Mouse (Mus musculus): ENCODE results near the gene Uvrag.
"Not testable (repeated sequence)": the region's sequence is repeated elsewhere in the genome, so short reads cannot be mapped to it uniquely, and the experiment has no call there.

The Uvrag gene

GRCm38 (mm10) chr7:99097781-99098180, 43.2 kb downstream of the Uvrag start:
- no peak for DNase-seq (ENCODE audit: extremely low spot score)

DNA sequence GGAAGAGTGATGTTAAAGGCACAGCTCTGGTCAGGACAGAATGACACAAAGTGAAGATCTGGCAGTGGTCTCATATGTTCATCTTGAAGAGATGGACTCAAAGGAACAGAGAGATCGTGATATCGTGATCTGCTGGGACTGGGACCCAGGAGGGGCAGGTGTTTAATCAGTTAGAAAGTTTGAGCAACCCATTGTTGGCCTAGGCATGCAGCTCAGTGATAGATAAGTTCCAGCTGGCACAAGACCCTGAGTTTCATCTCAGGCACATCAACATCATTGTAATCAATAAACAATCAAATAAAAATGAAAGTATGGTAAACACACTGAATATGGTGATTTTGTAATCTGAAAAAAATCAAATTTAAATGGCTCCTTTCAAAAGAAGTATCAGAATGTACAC, 43.8 kb downstream of the Uvrag start:
- DNase-seq (ENCODE audit: extremely low spot score): no peak

DNA sequence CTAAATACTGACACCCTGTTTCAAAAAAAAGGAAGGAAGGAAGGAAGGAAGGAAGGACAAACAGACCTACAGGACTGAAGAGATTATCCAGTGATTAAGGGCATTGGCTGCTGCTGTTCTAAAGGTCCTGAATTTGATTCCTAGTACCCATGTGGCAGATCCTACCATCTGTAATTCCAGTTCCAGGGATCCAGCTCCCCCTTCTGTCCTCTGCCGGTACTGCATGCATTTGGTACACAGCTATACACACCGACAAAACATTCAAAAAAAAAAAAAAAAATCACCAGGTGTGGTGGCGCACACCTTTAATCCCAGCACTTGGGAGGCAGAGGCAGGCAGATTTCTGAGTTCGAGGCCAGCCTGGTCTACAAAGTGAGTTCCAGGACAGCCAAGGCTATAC, 45.8 kb downstream of the Uvrag start:
- peak; percentile 36 for DNase-seq (ENCODE audit: extremely low spot score)

GRCm38 (mm10) chr7:99094336-99094735, 46.6 kb downstream of the Uvrag start:
- DNase-seq (ENCODE audit: extremely low spot score): no peak

GRCm38 (mm10) chr7:99091915-99092645, 48.9 kb downstream of the Uvrag start:
- DNase-seq (ENCODE audit: extremely low spot score): no peak

DNA sequence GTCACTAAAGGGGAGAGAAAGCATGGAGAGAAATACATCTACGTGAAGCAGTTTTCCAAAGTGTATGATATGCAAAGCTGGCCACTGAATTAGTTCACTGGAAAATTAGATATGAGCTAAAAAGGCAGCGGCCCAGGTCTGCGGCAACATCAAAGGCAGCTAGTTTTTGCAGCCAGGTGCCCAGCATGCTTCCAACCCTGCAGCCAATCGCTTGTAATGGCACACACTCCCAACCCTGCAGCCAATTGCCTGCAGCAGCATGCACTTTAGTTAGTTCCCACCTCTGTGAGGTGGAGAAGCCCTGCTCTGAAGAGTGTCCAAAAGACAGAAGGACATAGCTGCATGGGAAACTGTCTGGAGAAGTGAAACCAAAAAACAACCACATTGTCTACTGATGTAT, 51.2 kb downstream of the Uvrag start:
- DNase-seq (ENCODE audit: extremely low spot score): no peak

GRCm38 (mm10) chr7:99088576-99089346, 52.2 kb downstream of the Uvrag start:
- no peak for DNase-seq (ENCODE audit: extremely low spot score)

DNA sequence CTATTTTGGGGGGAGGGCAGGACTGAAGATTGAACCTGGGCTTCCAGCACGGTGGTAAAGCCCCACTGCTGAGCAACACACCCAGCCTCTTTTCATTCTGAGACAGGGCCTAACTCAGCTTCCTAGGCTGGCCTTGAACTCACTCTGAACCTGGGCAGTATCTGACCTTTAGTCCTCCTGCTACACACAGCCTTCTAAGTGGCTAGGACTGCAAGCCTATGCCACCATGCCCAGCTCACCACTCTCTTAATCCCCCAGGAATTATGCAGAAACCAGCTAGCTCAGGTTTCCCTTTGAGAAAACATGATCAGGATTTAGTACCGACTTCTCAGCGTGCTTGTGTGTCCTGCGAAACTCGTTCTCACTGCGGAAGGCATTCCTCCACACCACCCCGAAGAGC, 53.4 kb downstream of the Uvrag start:
- no peak for DNase-seq (ENCODE audit: extremely low spot score)

DNA sequence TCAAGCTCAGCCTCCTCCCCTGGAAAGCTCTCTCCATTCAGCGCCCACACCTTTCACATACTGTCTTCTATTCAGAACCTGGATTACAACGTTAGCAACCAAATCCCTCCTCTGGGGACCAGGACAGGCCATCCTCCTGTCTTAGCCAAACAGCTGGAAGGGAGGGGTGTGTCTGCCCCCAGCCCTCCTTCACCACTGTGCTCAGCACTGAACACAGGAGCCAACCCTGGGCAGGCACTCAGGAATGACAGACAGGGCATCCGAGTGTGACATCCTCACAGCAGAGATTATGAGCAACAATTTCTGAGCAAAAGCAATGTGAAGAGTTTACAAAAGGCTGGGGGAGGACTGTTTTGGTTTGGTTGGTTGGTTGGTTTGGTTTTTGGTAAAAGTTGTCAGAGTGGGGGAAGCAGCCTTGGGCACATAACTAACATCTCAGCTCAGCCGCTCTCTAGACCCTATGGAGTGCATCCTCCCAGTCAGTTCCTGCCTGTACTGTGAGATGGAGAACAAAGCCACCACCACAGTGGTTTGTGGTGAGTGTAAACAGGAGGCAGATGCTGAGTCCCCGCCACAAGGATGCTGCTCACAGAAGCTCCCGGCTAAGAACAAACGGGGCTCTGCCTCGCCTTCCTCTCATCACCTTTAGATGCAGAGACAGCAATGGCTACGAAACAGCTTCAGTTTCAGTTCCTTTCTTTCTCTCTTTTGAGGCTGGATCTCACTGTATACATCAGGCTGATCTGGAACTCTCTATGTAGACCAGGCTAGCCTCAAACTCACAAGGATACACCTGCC, 54.1 kb downstream of the Uvrag start:
- DNase-seq (ENCODE audit: extremely low spot score): no peak

- no peak for DNase-seq (ENCODE audit: extremely low spot score)
These were observed 55.7 kb downstream of the Uvrag start for GRCm38 (mm10) chr7:99085249-99085648.

DNA sequence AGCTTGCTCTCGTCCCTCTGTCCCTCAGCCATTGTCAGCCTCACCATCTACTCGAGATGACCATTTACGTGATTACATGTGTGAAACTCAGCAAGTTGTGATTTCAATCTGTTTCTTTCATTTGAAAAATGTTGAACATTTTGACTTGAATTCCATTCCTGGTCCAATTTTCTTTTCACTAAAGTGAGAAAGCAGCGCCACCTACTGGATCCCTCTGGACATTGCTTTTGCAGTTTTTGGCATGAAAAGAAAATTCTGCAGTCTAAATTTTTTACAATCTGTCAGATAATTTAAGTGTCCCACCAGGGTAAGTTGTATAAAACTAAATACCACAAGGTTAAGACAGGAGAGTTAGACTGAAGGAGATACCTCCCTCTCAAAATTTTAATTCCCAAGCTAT, 61.4 kb downstream of the Uvrag start:
- peak; percentile 42 for DNase-seq (ENCODE audit: extremely low spot score)

- DNase-seq (ENCODE audit: extremely low spot score): no peak
These were observed 62.1 kb downstream of the Uvrag start for GRCm38 (mm10) chr7:99078805-99079204.

- no peak for DNase-seq (ENCODE audit: extremely low spot score)
These were observed 63.7 kb downstream of the Uvrag start for GRCm38 (mm10) chr7:99077234-99077633.

DNA sequence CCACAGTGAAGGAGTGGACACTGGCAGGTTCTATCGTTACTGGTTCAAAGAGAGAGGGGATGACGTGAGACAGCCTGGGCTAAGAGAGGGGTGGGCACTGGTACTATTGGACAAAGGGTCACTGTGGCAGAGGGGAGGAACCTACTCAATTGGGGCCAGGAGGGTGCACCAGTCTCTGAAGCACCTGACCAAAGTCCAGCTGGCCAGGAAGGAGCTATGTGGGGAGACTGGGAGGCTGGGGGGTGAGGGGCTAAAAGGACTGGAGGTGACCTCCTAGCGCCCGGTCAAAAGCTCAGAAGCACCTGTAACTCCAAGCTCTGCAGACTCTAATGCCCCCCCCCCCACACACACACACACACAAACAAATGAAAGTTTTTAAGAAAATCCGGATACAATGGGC, 65.8 kb downstream of the Uvrag start:
- no peak for DNase-seq (ENCODE audit: extremely low spot score)

DNA sequence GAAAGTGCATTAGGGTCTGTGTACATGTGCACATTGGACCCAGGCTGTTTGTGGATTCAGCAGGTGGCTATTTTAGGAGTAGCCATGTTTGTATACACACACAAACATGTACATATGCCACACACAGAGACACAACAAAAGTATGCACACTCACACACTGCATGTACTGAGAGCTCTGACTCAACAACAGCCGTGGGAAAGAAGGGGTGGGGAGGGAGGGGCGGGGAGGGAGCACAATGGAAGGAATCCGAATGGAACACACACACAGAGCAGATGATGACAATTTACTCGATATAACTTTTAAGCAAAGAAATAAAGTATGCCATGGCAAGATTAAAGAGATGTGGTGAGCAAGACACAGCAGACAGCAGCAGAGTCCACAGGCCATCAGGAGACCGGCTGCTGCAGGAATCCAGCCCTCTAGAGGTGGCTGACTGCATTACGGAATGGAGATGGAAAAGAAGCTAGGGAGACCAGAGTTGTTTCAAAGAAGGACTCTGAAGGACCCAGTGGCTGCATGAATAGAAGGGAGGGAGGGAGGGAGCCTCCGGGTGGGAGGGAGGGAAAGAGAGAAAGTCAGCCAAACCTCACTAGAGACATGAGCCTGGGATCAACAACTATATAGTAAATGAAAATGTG, 67.1 kb downstream of the Uvrag start:
- DNase-seq (ENCODE audit: extremely low spot score): peak; percentile 61

GRCm38 (mm10) chr7:99067710-99068109, 73.2 kb downstream of the Uvrag start:
- DNase-seq (ENCODE audit: extremely low spot score): no peak

DNA sequence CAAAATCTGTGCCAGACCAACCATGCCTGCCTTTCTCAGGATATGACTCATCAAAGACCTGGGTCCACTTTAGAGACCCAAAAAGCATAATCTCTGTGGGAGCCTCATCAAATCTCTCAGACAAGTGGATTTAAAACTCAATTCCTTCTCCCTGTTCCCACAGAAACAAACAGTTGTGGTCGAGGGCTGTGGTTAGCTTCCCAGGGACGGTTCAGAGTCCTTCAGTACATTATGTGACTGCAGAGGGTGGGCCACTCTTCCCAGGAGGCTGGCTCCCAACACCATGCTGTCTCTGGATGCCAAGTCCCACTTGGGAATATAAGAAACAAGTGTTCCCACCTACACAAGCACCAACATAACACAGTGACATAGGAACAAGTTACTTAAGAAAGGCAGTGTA, 75.0 kb downstream of the Uvrag start:
- no peak for DNase-seq (ENCODE audit: extremely low spot score)

GRCm38 (mm10) chr7:99065391-99065831, 75.5 kb downstream of the Uvrag start:
- DNase-seq (ENCODE audit: extremely low spot score): peak; percentile 54

DNA sequence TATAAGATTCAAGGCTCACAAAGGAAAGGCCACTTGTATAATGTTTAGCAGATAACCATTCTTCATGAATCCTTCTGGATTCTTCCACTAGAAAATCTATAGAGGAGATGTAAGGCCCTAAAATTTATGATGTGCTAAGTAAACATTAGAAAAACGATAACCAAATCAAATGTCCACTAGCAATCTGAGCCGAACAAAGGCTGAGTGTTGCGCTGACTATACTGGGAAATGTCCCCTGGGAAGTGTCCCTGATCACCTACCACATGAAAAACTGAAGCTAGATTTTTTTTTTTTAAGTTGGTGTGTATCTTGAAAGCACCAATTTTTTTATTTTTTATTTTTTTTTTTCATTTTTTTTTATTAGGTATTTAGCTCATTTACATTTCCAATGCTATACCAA, 76.1 kb downstream of the Uvrag start:
- no peak for DNase-seq (ENCODE audit: extremely low spot score)

- not testable (repeated sequence) for DNase-seq (ENCODE audit: extremely low spot score)
These were observed 78.7 kb downstream of the Uvrag start for GRCm38 (mm10) chr7:99062263-99062662.

DNA sequence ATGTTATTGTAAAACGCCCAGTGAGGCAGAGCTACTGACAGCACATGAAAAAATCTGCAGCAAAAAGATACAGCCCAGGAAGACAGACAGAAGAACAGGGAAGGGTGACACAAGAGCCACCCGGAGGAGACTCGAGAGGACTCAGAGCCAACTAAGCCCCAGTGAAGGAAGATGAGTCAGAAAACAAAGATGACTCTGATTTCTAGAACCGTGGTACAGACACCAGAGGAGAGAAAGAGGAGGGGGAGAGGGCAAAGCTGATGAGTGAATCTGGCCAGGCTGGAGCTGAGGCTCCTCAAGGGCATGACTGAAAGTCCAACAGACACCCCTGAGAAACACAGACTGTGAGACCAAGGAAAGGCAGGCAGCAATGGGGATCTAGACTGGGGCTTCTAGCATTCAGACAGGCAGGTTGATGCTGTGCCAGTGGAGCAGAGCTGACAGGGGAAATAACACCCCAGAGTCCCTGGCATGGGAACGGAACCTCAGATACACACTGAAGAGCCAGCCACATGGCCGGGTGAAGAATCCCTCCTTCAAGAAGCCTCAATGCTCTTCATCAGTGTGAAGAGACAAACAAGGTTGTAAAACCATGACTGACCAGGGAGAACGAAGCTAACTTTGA, 79.8 kb downstream of the Uvrag start:
- DNase-seq (ENCODE audit: extremely low spot score): no peak

Measured in embryo, embryonic 9.5 days (tissue).